ENCODE assay signal across 10 mouse cellular contexts in the genomic region with DNA sequence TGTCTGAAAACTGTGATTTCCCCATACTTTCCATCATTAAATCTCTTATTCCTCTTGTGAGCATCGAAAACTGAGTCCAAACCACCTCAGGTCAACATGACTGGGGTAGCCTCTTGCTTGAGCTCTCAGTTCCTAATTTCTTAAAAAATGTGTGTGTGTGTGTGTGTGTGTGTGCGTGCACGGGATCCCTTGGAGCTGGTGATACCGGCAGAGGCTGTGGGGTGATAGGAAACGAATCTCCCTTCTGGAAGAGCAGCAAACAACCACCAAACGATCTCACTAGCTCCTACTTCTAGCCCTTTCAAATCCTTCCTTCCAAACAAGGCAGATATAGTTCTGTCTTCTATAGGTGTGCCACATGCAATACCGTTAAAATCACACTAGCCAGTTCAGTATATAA. TPM values are rescaled to one million over a fixed set of nuclear protein-coding genes. Genes with fewer than 3 reads are reported as not detected.
DNase-seq lines count a peak whose midpoint lies in the region; ATAC-seq and TF ChIP-seq lines count a peak whose summit lies in the region.
"Had no signal": no experiment of that assay in that cellular context is flagged by ENCODE, and none has a peak within 500 bp of the region (broad histone marks: within the 10 kb centered on the region; RNA-seq: fewer than 3 reads in every experiment).

No protein-coding gene starts in this region.

- 76% methylated on average over 7 of the region's 7 CpGs for WGBS in lung, embryonic 14.5 days
- whole genome bisulfite sequencing in forebrain, embryonic 15.5 days = 80% methylated on average over 7 of the region's 7 CpGs
- WGBS in limb, embryonic 12.5 days = 84% methylated on average over 7 of the region's 7 CpGs
- 86% methylated on average over 7 of the region's 7 CpGs for WGBS in neural tube, embryonic 13.5 days

- no peak overlapping the region for H3K9ac ChIP-seq in lung, embryonic 14.5 days
- peak overlapping the region; percentile 85 for H3K9ac ChIP-seq in forebrain, embryonic 15.5 days (replicated peaks)
- H3K9ac ChIP-seq in limb, embryonic 12.5 days (replicated peaks) = peak overlapping the region; percentile 80; the same call in 1 of the 2 replicates
- peak overlapping the region; percentile 91 for H3K9ac ChIP-seq in neural tube, embryonic 13.5 days

- no peak for TF ChIP-seq CTCF in lung, embryonic 14.5 days (IDR thresholded peaks at IDR 0.05; ENCODE audit: low read depth)

- no peaks in the 10 kb centered on the region for H3K27me3 ChIP-seq in lung, embryonic 14.5 days (ENCODE audit: insufficient read depth, low read length)
- no peaks in the 10 kb centered on the region for H3K27me3 ChIP-seq in forebrain, embryonic 15.5 days
- H3K27me3 ChIP-seq in limb, embryonic 12.5 days = no peaks in the 10 kb centered on the region
- no peaks in the 10 kb centered on the region for H3K27me3 ChIP-seq in neural tube, embryonic 13.5 days

- no peaks in the 10 kb centered on the region for H3K9me3 ChIP-seq in lung, embryonic 14.5 days (ENCODE audit: low read depth, low read length)
- H3K9me3 ChIP-seq in forebrain, embryonic 15.5 days = no peaks in the 10 kb centered on the region
- no peaks in the 10 kb centered on the region for H3K9me3 ChIP-seq in limb, embryonic 12.5 days
- H3K9me3 ChIP-seq in neural tube, embryonic 13.5 days = no peaks in the 10 kb centered on the region

- peaks cover 3% of the 10 kb centered on the region; the same call in 1 of the 2 replicates for H3K4me1 ChIP-seq in lung, embryonic 14.5 days (ENCODE audit: insufficient read depth)
- peaks cover 9% of the 10 kb centered on the region for H3K4me1 ChIP-seq in forebrain, embryonic 15.5 days
- H3K4me1 ChIP-seq in limb, embryonic 12.5 days (replicated peaks) = peaks cover 15% of the 10 kb centered on the region
- H3K4me1 ChIP-seq in neural tube, embryonic 13.5 days (replicated peaks) = peaks cover 10% of the 10 kb centered on the region

- H3K4me2 ChIP-seq in lung, embryonic 14.5 days = peak overlapping the region; percentile 75
- H3K4me2 ChIP-seq in forebrain, embryonic 15.5 days (replicated peaks) = peak overlapping the region; percentile 81
- peak overlapping the region; percentile 78 for H3K4me2 ChIP-seq in limb, embryonic 12.5 days
- peak overlapping the region; percentile 74 for H3K4me2 ChIP-seq in neural tube, embryonic 13.5 days

- peaks cover 9% of the 10 kb centered on the region; the same call in 1 of the 2 replicates for H3K36me3 ChIP-seq in lung, embryonic 14.5 days (ENCODE audit: insufficient read depth)
- 0 out of 2 replicates have a peak, but pooled peaks cover under 1% of the 10 kb centered on the region for H3K36me3 ChIP-seq in forebrain, embryonic 15.5 days
- H3K36me3 ChIP-seq in limb, embryonic 12.5 days = peaks cover 40% of the 10 kb centered on the region
- peaks cover 18% of the 10 kb centered on the region for H3K36me3 ChIP-seq in neural tube, embryonic 13.5 days

- H3K4me3 ChIP-seq in lung, embryonic 14.5 days (ENCODE audit: low read depth, low read length) = peak overlapping the region; percentile 57
- H3K4me3 ChIP-seq in forebrain, embryonic 15.5 days = peak overlapping the region; percentile 84
- peak overlapping the region; percentile 65 for H3K4me3 ChIP-seq in limb, embryonic 12.5 days (replicated peaks)
- peak overlapping the region; percentile 69 for H3K4me3 ChIP-seq in neural tube, embryonic 13.5 days

- DNase-seq in lung, embryonic 14.5 days = no peak
- no peak for DNase-seq in lung, postnatal 4 days
- no peak for DNase-seq in adrenal gland, adult 8-10 months
- no peak for DNase-seq in gastrocnemius, adult 18-20 months (ENCODE audit: low spot score)
- DNase-seq in right cerebral cortex, postnatal 4 days = no peak
- DNase-seq: cerebellum, postnatal 10 days; kidney, adult 8-10 months had no signal

- 0 out of 2 replicates have a peak overlapping the region, but pooled peaks have one; percentile 81 for H3K27ac ChIP-seq in lung, embryonic 14.5 days (ENCODE audit: low read depth)
- H3K27ac ChIP-seq in forebrain, embryonic 15.5 days (replicated peaks) = peak overlapping the region; percentile 92; the same call in 1 of the 2 replicates
- no peak overlapping the region for H3K27ac ChIP-seq in limb, embryonic 12.5 days
- no peak overlapping the region; the same call in 1 of the 2 replicates for H3K27ac ChIP-seq in neural tube, embryonic 13.5 days (replicated peaks)

- ATAC-seq in lung, embryonic 14.5 days (ENCODE audit: insufficient read depth) = no peak
- ATAC-seq in forebrain, embryonic 15.5 days (replicated peaks) = no peak; the same call in 1 of the 2 replicates
- no peak for ATAC-seq in limb, embryonic 12.5 days (ENCODE audit: insufficient number of reproducible peaks, insufficient read depth, low FRiP score, low TSS enrichment, low read depth)
- ATAC-seq in neural tube, embryonic 13.5 days (ENCODE audit: low read depth) = no peak

RNA-seq across cellular contexts. Expression of a gene that starts 0.6 kb away (rescaled TPM):
- polyA plus RNA-seq in lung, embryonic 14.5 days (2014; fragmentation: Nextera tagmentation; extraction: Ambion mirVana) = 0.72 and 1.4 TPM in 2 replicates
- 0.86 and 1.3 TPM in 2 replicates for polyA plus RNA-seq in forebrain, embryonic 15.5 days (2015; fragmentation: Nextera tagmentation; extraction: Ambion mirVana)
- polyA plus RNA-seq in limb, embryonic 12.5 days (2016; fragmentation: Nextera tagmentation; extraction: Ambion mirVana) = 0.59 and 0.97 TPM in 2 replicates
- 1.0 and 1.3 TPM in 2 replicates for polyA plus RNA-seq in neural tube, embryonic 13.5 days (2015; fragmentation: Nextera tagmentation; extraction: Ambion mirVana)
- total RNA-seq in adrenal gland, adult 8-10 months (2022) = 1 to 10 TPM; 1.0 to 3.4 (median 1.9) TPM
- total RNA-seq in gastrocnemius, adult 18-20 months (2021) = under 1 TPM; 0.25 to 0.66 TPM

RNA-seq across cellular contexts. Expression of a gene that starts 10.0 kb away (rescaled TPM):
- 80.5 and 80.6 TPM in 2 replicates for polyA plus RNA-seq in lung, embryonic 14.5 days (2014; fragmentation: Nextera tagmentation; extraction: Ambion mirVana)
- polyA plus RNA-seq in forebrain, embryonic 15.5 days (2015; fragmentation: Nextera tagmentation; extraction: Ambion mirVana) = 98.9 and 110 TPM in 2 replicates
- polyA plus RNA-seq in limb, embryonic 12.5 days (2016; fragmentation: Nextera tagmentation; extraction: Ambion mirVana) = 211 and 229 TPM in 2 replicates
- polyA plus RNA-seq in neural tube, embryonic 13.5 days (2015; fragmentation: Nextera tagmentation; extraction: Ambion mirVana) = 137 and 142 TPM in 2 replicates
- 10 to 100 TPM; 63.2 to 81.2 (median 73.3) TPM for total RNA-seq in adrenal gland, adult 8-10 months (2022)
- 10 to 100 TPM; 56.6 to 57.8 TPM for total RNA-seq in gastrocnemius, adult 18-20 months (2021)

RNA-seq across cellular contexts. Expression of a gene that starts 54.4 kb away (rescaled TPM):
- polyA plus RNA-seq in lung, embryonic 14.5 days (2014; fragmentation: Nextera tagmentation; extraction: Ambion mirVana) = 0.14 and 0.15 TPM in 2 replicates
- polyA plus RNA-seq in forebrain, embryonic 15.5 days (2015; fragmentation: Nextera tagmentation; extraction: Ambion mirVana) = 0.82 and 2.6 TPM in 2 replicates
- polyA plus RNA-seq in limb, embryonic 12.5 days (2016; fragmentation: Nextera tagmentation; extraction: Ambion mirVana) = 0.09 TPM in 1 of 2 replicates, not detected in the other
- 0.28 and 0.47 TPM in 2 replicates for polyA plus RNA-seq in neural tube, embryonic 13.5 days (2015; fragmentation: Nextera tagmentation; extraction: Ambion mirVana)
- total RNA-seq in adrenal gland, adult 8-10 months (2022) = not detected
- not detected for total RNA-seq in gastrocnemius, adult 18-20 months (2021)

RNA-seq across cellular contexts. Expression of a gene that starts 54.4 kb away (rescaled TPM):
- 14.7 and 15.2 TPM in 2 replicates for polyA plus RNA-seq in lung, embryonic 14.5 days (2014; fragmentation: Nextera tagmentation; extraction: Ambion mirVana)
- 7.7 and 8.6 TPM in 2 replicates for polyA plus RNA-seq in forebrain, embryonic 15.5 days (2015; fragmentation: Nextera tagmentation; extraction: Ambion mirVana)
- polyA plus RNA-seq in limb, embryonic 12.5 days (2016; fragmentation: Nextera tagmentation; extraction: Ambion mirVana) = 29.4 and 29.9 TPM in 2 replicates
- 7.0 and 8.1 TPM in 2 replicates for polyA plus RNA-seq in neural tube, embryonic 13.5 days (2015; fragmentation: Nextera tagmentation; extraction: Ambion mirVana)
- 10 to 100 TPM; 12.4 to 23.1 (median 17.1) TPM for total RNA-seq in adrenal gland, adult 8-10 months (2022)
- under 1 TPM; 0.50 to 0.90 TPM for total RNA-seq in gastrocnemius, adult 18-20 months (2021)

Comparison
In these comparisons a context has a peak if more than half of its experiments do, and no peak if none do; other contexts are left out.
1. H3K27ac ChIP-seq: peak in lung, embryonic 14.5 days (single experiment) and forebrain, embryonic 15.5 days (single experiment); none in limb, embryonic 12.5 days (single experiment) and neural tube, embryonic 13.5 days (single experiment).
2. Peak in every context shown above with its lines, with median percentiles within 50 percentile points of each other: H3K4me2 ChIP-seq and H3K4me3 ChIP-seq.